Mouse (Mus musculus) neural tube, embryonic 14.5 days (tissue): ENCODE measurements around the gene Kras. TPM values are rescaled to one million over a fixed set of nuclear protein-coding genes. Genes with fewer than 3 reads are reported as not detected.

Experiments used
- ATAC-seq: fragments of 200-750 bp; cut with Nextera tagmentation; 2 replicates; pipeline ENCODE4 v1.8.0; 2017; ENCODE audit warnings: low read depth, mild to moderate bottlenecking, moderate TSS enrichment, moderate library complexity
- H3K27ac ChIP-seq: fragments of 300-500 bp; sonication (generic); 2 replicates; pipeline ENCODE4 v1.5.1; 2014; ENCODE audit warnings: low read depth, mild to moderate bottlenecking, control low read depth, low read length, moderate library complexity, mixed read lengths
- H3K27me3 ChIP-seq: fragments of 300-500 bp; sonication (generic); 2 replicates; pipeline ENCODE4 v1.6.1; 2014; ENCODE audit warnings: low read length; ENCODE audit not compliant: control insufficient read depth, insufficient read depth
- H3K36me3 ChIP-seq: fragments of 300-500 bp; sonication (generic); 2 replicates; pipeline ENCODE4 v1.6.1; 2014; ENCODE audit warnings: low read length, mixed read lengths; ENCODE audit not compliant: control insufficient read depth, insufficient read depth
- H3K4me1 ChIP-seq: fragments of 300-500 bp; sonication (generic); 2 replicates; pipeline ENCODE4 v1.6.1; 2014; ENCODE audit warnings: low read length; ENCODE audit not compliant: control insufficient read depth, insufficient read depth
- H3K4me2 ChIP-seq: fragments of 300-500 bp; sonication (generic); 2 replicates; pipeline ENCODE4 v1.6.1; 2014; ENCODE audit warnings: mild to moderate bottlenecking, low read depth, low read length, control low read depth
- H3K4me3 ChIP-seq: fragments of 300-500 bp; sonication (generic); 2 replicates; pipeline ENCODE4 v1.5.1; 2014; ENCODE audit warnings: low read depth, low read length, control low read depth, mixed read lengths
- H3K9ac ChIP-seq: fragments of 300-500 bp; sonication (generic); replicated peaks from 2 replicates; pipeline ENCODE4 v1.6.1; 2014; ENCODE audit warnings: low read depth, mild to moderate bottlenecking, control low read depth, low read length, mixed read lengths
- H3K9me3 ChIP-seq: fragments of 300-500 bp; sonication (generic); 2 replicates; pipeline ENCODE4 v1.6.1; 2016; ENCODE audit warnings: low read length; ENCODE audit not compliant: control insufficient read depth
- WGBS: fragments of 180-500 bp; shearing (Covaris S2); extraction: QIAGEN DNeasy Blood & Tissue Kit; methylation state at CpG from one replicate; pipeline ENCODE4 v1.1.7; 2014; 5-methylcytosine and 5-hydroxymethylcytosine counted together
- polyA plus RNA-seq: library from polyadenylated mRNA; unstranded; fragments of >200 nt; fragmentation: Nextera tagmentation; extraction: Ambion mirVana; gene quantifications from 2 replicates; pipeline ENCODE4 v1.2.1, GENCODE M21; 2014

The Kras gene
- polyA plus RNA-seq, 1 experiment from 2014 or later, result 113 TPM

DNA sequence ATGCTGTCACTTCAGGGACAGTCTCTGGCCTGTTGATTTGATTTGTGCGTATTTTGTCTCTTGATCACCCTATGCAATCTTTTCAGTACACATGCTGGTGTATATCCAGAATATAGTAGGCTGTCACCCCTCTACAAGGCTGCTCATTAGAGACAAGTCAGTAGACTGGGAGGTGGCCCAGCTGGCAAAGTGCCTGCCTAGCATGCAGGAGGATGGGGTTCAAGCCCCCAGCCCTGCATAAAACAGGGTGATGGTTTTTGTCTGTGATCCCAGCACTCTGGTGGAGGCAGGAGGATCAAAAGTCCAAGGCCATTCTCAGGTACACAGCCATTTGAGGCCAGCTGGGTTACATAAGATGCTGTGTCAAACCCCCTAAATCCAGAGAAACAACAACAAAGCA, 63.9 kb downstream of the Kras start:
- no peaks in the 10 kb centered on the region for H3K36me3 ChIP-seq
- no peak overlapping the region for H3K9ac ChIP-seq
- ATAC-seq, result no peak
- H3K27ac ChIP-seq, result no peak overlapping the region
- no peak overlapping the region for H3K4me2 ChIP-seq
- no peaks in the 10 kb centered on the region for H3K27me3 ChIP-seq
- no peaks in the 10 kb centered on the region for H3K9me3 ChIP-seq
- 90% methylated on average over 1 of the region's 1 CpGs for WGBS
- H3K4me3 ChIP-seq, result no peak overlapping the region
- no peaks in the 10 kb centered on the region for H3K4me1 ChIP-seq

DNA sequence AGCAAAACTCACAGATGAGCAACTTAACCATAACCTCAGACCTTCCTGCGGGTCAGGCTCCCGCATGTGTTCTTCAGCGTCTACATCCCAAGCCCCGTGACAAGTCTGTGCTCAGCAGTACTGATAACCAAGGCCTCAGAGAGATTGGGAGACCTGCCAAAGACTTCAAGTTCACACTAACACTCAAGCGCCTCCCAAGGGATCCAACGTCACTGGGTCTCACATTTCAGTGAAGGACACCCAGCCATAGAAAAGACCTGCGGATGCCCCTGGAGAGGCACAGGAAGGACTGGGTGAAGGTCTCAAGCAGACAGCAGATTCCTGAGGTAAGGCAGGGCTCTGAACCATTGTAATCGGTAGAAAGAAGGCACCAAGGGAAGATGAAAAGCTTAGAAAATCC, 68.0 kb downstream of the Kras start:
- Histone ChIP-seq H3K27me3 (no peaks in the 10 kb centered on the region), H3K9ac (no peak overlapping the region), H3K4me1 (no peaks in the 10 kb centered on the region), H3K27ac (no peak overlapping the region), H3K4me3 (no peak overlapping the region), H3K36me3 (no peaks in the 10 kb centered on the region), H3K4me2 (no peak overlapping the region), H3K9me3 (no peaks in the 10 kb centered on the region)
- WGBS, result 84% methylated on average over 8 of the region's 8 CpGs
- ATAC-seq, result no peak

DNA sequence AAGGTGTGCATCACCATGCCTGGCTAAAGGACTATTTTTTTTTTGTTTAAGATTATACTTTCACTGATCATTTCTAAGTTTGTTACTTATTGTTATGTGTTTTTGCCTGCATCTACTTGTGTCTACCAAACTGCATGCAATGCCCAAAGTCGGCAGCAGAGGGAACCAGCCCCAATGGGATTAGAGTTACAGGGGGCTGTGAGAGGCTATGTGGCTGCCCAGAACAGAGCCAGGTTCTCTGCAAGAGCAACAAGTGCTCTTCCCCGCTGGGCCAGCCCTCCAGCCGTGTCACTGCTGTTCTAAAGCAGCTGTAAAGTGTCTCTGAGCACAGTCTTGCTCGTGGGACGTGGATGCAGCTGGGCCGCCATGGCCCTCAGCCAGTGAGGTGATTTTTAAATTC, 70.4 kb downstream of the Kras start:
- Histone ChIP-seq H3K4me1 (no peaks in the 10 kb centered on the region), H3K36me3 (no peaks in the 10 kb centered on the region), H3K9me3 (no peaks in the 10 kb centered on the region), H3K9ac (no peak overlapping the region), H3K4me3 (no peak overlapping the region), H3K27ac (no peak overlapping the region), H3K4me2 (no peak overlapping the region), H3K27me3 (no peaks in the 10 kb centered on the region)
- WGBS, result 18% methylated on average over 6 of the region's 6 CpGs
- no peak for ATAC-seq

DNA sequence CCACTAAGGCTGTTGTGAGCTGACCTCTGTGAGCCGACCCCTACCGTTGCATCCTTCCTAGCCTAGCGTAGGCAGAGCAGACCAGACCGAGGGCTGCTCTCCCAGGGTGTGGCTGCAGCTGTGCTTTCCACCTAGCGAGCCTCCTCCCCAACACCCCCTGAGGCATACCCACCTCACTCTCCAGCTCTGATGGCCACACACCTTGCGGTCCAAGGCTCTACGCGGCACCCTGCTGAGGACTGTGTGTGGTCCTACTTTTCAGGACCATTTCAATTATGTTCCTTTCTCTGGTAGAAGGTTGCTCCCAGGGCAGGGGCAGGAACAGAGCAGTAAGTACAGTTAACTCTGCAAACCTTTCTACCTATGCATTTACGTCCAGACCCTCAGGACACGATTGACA, 73.6 kb downstream of the Kras start:
- no peaks in the 10 kb centered on the region for H3K9me3 ChIP-seq
- no peak overlapping the region for H3K27ac ChIP-seq
- no peak overlapping the region for H3K9ac ChIP-seq
- WGBS, result 45% methylated on average over 10 of the region's 10 CpGs
- 0 out of 2 replicates have a peak, but pooled peaks cover 6% of the 10 kb centered on the region for H3K4me1 ChIP-seq
- no peak overlapping the region for H3K4me2 ChIP-seq
- no peak overlapping the region for H3K4me3 ChIP-seq
- H3K27me3 ChIP-seq, result no peaks in the 10 kb centered on the region
- ATAC-seq, result no peak
- no peaks in the 10 kb centered on the region for H3K36me3 ChIP-seq

DNA sequence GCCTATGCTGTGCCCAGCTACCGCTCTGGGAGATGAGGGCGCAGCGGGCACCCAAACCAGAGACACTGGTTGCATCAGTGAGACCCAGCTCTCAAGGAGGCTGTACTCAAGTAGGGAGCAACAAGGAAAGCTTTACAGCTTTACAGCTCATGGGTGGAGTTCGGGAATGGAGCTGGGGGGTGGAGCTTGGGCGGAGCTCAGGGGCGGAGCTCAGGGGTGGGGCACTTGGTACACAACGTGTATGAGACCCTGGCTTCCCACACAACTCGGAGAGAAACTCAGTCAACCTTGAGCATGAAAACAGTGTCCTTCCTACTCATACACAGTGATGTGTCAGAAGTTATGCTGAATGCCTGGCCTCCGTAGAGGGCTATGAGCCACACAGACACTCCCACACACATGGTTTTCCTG, 74.5 kb downstream of the Kras start:
- 24% methylated on average over 9 of the region's 9 CpGs for WGBS
- no peaks in the 10 kb centered on the region for H3K36me3 ChIP-seq
- no peak overlapping the region for H3K27ac ChIP-seq
- H3K4me3 ChIP-seq, result no peak overlapping the region
- H3K4me2 ChIP-seq, result no peak overlapping the region
- no peaks in the 10 kb centered on the region for H3K27me3 ChIP-seq
- no peak for ATAC-seq
- no peaks in the 10 kb centered on the region for H3K9me3 ChIP-seq
- 0 out of 2 replicates have a peak, but pooled peaks cover 6% of the 10 kb centered on the region for H3K4me1 ChIP-seq
- H3K9ac ChIP-seq, result no peak overlapping the region

DNA sequence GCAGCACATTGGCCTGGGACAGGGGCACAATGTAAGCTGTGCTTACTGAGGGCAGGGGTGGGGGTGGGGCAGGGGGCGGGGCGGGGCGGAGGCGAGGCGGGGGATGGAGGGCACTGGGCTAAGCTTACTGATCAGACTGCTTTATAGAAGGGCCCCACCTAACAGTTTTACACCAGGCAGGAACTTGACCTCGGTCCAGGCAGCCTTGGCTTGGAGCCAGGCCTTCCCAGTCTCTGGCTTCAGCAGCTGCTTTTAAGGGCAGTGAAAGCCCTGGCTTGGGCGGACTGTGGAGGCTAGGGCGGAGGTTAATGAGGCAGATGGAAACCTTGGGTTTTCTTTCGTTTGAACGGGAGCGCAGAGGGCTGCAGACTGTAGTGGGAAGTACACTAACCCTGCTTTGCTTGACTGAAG, 76.3 kb downstream of the Kras start:
- peak; percentile 76; the same call in 1 of the 2 replicates for ATAC-seq
- H3K4me3 ChIP-seq, result no peak overlapping the region
- H3K27ac ChIP-seq, result no peak overlapping the region
- H3K4me1 ChIP-seq, result 0 out of 2 replicates have a peak, but pooled peaks cover 6% of the 10 kb centered on the region
- WGBS, result 1% methylated on average over 11 of the region's 11 CpGs
- no peak overlapping the region for H3K9ac ChIP-seq
- H3K27me3 ChIP-seq, result no peaks in the 10 kb centered on the region
- no peaks in the 10 kb centered on the region for H3K9me3 ChIP-seq
- H3K4me2 ChIP-seq, result peak overlapping the region; percentile 6; the same call in 1 of the 2 replicates
- no peaks in the 10 kb centered on the region for H3K36me3 ChIP-seq

DNA sequence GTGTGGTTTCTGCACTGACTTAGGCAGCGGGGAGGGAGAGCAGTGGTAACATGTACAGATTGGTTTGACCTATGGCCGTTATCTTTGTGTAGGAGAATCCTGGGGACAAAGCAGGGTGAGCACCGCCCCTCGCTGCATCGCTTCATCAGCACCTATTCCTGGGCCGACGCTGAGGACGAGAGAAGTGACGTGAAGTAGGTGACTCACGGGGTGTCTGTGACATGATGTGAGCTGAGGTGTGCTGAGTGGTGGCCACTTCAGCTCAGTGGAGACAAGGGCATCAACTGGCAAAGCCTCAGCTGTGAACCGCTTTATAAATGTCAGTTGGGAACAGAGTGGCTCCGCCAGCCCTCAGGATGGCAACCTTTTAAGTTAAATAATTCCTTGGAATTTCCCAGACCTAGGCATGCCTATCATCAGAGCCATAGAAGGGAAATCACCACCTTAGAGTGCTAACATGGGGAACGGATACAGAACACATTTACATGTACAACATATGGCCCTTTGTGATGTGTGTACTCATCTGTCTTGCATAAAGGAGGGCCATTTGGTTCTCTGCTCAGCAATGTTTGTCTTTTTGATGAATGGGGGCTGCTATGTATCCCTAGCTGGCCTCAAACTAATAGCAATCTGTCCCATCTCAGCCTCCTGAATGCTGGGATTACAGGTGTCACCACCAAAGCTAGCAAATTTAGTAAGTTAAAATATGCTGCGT, 78.0 kb downstream of the Kras start:
- 79% methylated on average over 14 of the region's 14 CpGs for WGBS

More for the DNA sequence above, 78.0 kb downstream of the Kras start:
- no peaks in the 10 kb centered on the region for H3K36me3 ChIP-seq
- 0 out of 2 replicates have a peak, but pooled peaks cover 6% of the 10 kb centered on the region for H3K4me1 ChIP-seq
- H3K9ac ChIP-seq, result no peak overlapping the region
- H3K27me3 ChIP-seq, result no peaks in the 10 kb centered on the region
- H3K4me2 ChIP-seq, result no peak overlapping the region
- no peak overlapping the region for H3K4me3 ChIP-seq
- no peaks in the 10 kb centered on the region for H3K9me3 ChIP-seq
- no peak for ATAC-seq
- no peak overlapping the region for H3K27ac ChIP-seq

Other genes with a start within 250 kb of the Kras start
- gene Bcat1, start 174.1 kb downstream of the Kras start, polyA plus RNA-seq, result 111 and 119 TPM in 2 replicates
- gene Lrmp, start 134.6 kb downstream of the Kras start, polyA plus RNA-seq, result 0.37 and 0.80 TPM in 2 replicates
- 0.93 and 1.4 TPM in 2 replicates for gene Casc1, start 39.2 kb downstream of the Kras start, polyA plus RNA-seq
- 26.3 and 29.6 TPM in 2 replicates for gene Etfrf1, start 39.1 kb downstream of the Kras start, polyA plus RNA-seq